Mouse (Mus musculus) adrenal gland (tissue): Measurements from ENCODE around the gene Srsf1.

ENCODE experiments used
- intact Hi-C: fragments of 180-260 bp; cut with DNase I; formaldehyde crosslinking; loops from one replicate; pipeline ENCODE4 v1.15.1; 2025

Srsf1 gene

GRCm38 (mm10) chr11:88037386-88037785 is 9.8 kb upstream of the Srsf1 start:
- intact Hi-C loops = no loop called here

GRCm38 (mm10) chr11:88039066-88039465 is 8.1 kb upstream of the Srsf1 start:
- intact Hi-C loops = no loop called here

DNA sequence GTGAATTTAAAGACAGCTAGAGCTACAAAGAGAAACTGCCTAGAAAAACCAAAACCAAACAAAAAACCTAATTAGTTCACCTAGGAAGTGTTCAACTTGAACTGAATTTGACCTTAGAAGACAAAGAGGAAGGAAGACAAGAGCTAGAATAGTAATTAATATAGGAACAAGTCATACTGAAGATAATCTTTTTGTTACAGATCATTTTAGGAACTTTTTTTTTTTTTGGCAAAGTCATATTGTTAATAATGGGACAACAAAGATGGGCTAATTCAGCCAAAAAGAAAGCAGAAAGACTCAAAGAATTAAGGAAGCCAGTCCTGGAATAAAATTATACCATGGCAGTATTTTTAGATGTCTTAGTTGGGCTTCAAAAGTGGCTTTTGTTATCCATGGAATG is 2.9 kb upstream of the Srsf1 start:
- intact Hi-C loops = no loop called here

GRCm38 (mm10) chr11:88045159-88045558 is 2.0 kb upstream of the Srsf1 start:
- intact Hi-C loops = loop anchor here (5.0 kb wide), 1 partner anchor 58 kb away; the partner anchor contains the start of gene Dynll2

DNA sequence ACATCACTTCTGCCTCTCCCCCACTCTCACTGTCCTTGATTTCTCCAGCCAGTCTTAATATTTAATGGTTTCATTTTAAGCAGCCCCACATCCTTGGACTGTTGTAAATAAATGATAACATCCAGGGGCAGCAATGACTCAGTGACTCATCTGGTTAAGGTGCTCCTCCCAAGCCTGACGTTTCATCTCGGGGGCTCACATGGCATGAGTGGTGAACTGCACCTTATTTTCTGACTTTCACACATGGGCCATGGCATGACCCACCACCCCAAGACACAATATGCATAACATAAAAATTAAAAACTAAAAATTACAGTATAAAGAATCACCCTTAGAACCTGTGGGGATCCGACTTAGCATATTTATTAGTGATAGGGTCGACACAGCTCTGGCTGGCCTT is 1.3 kb upstream of the Srsf1 start:
- intact Hi-C loops = loop anchor here (5.0 kb wide), 1 partner anchor 59 kb away; the partner anchor contains the start of gene Dynll2

GRCm38 (mm10) chr11:88046323-88046937 is 743 bp upstream of the Srsf1 start:
- intact Hi-C loops = loop anchor here (5.0 kb wide), 1 partner anchor 59 kb away; the partner anchor contains the start of gene Dynll2

DNA sequence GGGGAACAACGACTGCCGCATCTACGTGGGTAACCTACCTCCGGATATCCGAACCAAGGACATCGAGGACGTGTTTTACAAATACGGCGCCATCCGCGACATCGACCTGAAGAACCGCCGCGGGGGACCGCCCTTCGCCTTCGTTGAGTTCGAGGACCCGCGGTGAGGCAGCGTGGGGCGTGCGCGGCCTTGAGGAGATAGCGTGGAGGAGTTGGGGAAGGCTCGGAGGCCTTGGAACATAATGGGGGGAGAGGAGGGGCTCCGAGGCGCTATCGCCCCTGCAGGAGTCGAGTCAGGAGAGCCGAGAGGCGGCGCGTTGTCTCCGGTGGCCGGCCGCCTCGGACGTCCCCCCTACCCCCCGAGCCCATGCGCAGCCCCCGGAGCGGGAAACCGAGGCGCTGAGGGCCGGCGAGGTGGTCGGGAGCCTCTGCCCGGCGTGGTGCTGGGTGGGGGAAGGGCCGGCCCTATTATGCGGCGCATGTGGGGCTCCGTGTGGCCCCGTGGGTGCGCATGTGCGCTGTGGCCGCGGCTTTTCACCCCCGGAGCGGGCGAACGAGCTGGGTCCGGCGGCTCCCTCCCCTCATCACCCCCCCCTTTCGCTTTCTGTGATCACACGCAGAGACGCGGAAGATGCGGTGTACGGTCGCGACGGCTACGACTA is 828 bp downstream of the Srsf1 start:
- intact Hi-C loops = loop anchor here (5.0 kb wide), 1 partner anchor 61 kb away; the partner anchor contains the start of gene Dynll2

DNA sequence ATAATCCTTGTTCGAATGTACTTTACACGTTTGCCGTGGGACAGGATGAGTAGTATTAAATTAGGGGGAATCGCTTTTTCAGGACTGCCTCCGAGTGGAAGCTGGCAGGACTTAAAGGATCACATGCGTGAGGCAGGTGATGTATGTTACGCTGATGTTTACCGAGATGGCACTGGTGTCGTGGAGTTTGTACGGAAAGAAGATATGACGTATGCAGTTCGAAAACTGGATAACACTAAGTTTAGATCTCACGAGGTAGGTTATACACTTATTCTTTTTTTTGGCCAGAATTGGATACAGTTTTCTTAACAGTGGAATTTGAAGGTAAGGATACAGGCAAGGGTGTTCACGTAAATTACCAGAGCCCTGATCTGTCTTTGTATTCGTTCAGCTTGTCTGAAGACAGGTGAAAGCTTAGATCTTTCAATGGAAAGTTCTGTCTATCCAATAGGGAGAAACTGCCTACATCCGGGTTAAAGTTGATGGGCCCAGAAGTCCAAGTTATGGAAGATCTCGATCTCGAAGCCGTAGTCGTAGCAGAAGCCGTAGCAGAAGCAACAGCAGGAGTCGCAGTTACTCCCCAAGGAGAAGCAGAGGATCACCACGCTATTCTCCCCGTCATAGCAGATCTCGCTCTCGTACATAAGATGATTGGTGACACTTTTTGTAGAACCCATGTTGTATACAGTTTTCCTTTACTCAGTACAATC is 1.9 kb downstream of the Srsf1 start:
- intact Hi-C loops = loop anchor here (5.0 kb wide), 1 partner anchor 62 kb away; the partner anchor contains the start of gene Dynll2

- intact Hi-C loops = loop anchor here (5.0 kb wide), 1 partner anchor 62 kb away; the partner anchor contains the start of gene Dynll2
These were observed 2.6 kb downstream of the Srsf1 start for GRCm38 (mm10) chr11:88049732-88050131.

GRCm38 (mm10) chr11:88052638-88053037 is 5.5 kb downstream of the Srsf1 start:
- intact Hi-C loops = no loop called here

GRCm38 (mm10) chr11:88053821-88054220 is 6.6 kb downstream of the Srsf1 start:
- intact Hi-C loops = no loop called here

DNA sequence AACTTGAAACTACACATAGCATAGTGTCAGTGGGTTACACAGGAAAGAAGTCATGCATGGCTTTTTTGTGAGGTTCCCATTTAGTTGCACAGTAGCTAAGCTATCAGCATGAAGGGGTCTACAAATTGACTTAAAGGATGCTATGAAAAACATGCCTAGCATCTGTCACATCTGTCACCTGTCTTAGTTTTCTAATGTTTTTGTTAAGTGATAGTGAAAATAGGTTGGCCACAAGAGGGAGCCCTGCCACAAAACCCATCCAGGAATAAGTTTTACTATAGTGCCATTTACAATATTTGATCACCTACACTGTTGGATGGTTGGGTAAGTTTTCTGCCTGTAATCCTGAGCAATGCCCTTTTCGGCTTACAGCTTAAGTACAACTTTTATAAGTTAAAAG is 7.4 kb downstream of the Srsf1 start:
- intact Hi-C loops = no loop called here

- intact Hi-C loops = no loop called here
These were observed 8.6 kb downstream of the Srsf1 start for GRCm38 (mm10) chr11:88055777-88056176.

DNA sequence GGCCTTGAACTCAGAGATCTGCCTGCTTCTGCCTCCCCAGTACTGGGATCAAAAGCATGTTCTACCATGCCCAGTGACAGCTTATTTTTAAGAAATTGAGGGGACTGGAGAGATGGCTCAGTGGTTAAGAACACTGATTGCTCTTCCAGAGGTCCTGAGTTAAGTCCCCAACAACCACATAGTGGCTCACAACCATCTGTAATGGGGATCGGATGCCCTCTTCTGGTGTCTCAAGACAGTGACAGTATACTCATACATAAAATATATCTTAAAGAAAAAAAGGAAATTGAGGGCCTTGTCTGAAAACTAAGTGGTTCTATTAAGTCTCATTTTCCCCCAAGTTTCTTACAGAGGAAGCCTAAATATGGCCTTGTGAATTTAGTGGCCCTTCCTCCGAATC is 10.6 kb downstream of the Srsf1 start:
- intact Hi-C loops = loop anchor here (2.0 kb wide), 1 partner anchor 139 kb away; no protein-coding TSS in a partner anchor

DNA sequence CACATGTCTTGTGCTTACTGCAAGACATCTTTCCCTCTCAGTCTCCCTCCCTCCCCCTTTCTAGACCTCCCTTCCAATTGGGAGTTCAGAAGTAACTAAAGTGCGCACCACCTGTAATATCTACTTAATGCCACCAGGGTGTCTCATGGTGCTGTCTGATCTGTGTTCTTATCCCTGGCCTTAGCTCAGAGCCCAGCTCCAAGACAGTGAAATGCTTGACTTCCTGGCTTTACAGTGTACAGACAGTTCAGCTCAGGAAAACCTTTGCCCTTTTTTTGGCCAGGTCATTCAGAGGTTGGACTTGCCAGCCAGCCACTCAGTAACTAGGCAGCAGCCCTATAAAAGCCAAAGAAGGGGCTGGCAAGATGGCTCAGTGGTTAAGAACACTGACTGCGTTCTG is 12.0 kb downstream of the Srsf1 start:
- intact Hi-C loops = loop anchor here (2.0 kb wide), 1 partner anchor 138 kb away; no protein-coding TSS in a partner anchor

- intact Hi-C loops = no loop called here
These were observed 14.9 kb downstream of the Srsf1 start for GRCm38 (mm10) chr11:88061892-88062625.

DNA sequence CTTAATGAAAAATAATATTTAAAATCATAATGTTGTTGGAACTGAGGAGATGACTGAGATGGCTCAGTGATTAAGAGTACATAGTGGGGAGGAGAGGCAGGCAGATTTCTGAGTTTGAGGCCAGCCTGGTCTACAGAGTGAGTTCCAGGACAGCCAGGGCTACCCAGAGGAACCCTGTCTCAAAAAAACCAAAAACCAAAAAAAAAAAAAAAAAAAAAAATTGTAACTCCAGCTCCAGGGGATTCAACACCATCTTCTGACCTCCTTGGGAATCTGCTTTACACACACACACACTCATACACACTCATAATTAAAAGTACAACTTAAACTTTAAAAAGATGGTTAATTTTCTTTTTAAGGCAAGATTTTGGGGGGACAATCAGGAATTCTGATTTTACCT is 18.6 kb downstream of the Srsf1 start:
- intact Hi-C loops = loop anchor here (5.0 kb wide), 2 partner anchors 37 to 97 kb away; no protein-coding TSS in a partner anchor

- intact Hi-C loops = loop anchor here (5.0 kb wide), 2 partner anchors 35 to 95 kb away; no protein-coding TSS in a partner anchor
These were observed 20.0 kb downstream of the Srsf1 start for GRCm38 (mm10) chr11:88067191-88067585.

DNA sequence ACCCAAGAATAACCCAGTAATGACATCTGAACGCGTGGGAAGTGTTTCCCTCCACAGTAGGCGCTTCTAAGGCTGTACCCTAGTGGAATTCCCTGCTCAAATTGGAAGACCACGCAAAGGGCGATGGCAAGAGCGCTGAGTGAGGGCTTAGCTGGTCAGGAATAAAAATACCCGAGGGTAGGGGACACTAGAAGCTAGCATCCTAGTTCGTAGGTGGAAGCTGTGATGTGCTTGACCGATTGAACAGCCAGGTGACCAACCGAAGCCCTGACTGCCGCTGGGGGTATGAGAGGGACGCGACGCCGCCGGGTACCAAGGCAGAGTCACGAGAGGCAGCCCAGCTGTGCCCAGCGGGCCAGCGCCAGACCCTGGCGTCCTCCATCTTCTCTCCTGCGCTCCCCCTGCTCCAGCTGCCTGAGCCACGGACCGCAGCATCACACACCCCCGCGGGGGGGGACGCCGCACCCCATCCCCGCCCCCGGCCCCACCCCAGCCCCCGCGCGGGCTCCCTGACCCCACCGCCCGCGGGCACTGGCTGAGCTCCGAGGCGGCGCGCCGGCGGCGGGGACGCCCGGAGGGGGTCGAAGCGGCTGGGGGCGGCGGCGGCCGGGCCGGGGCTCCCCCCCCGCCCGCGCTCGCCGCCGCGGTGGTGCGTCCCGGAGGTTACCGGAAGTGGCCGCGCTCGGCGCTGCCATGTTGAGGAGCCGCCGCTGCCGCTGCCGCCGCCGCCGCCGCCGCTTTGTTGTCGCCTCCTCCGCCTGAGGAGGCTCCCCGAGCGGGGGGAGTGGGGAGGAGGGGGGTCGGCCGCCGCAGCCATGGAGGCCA is 20.6 kb downstream of the Srsf1 start, which contains the start of gene Vezf1:
Gene Vezf1 (plus strand): TSS at position 694 of the 825 bp plus-strand sequence.
- intact Hi-C loops = loop anchor here (5.0 kb wide), 2 partner anchors 35 to 95 kb away; no protein-coding TSS in a partner anchor
